Mouse (Mus musculus): Measurements from ENCODE around the gene Atxn1l. TPM values are rescaled to one million over a fixed set of nuclear protein-coding genes. Genes with fewer than 3 reads are reported as not detected.

Gene Atxn1l
- polyA plus RNA-seq, 1 experiment from 2014 or later = 4.0 TPM

DNA sequence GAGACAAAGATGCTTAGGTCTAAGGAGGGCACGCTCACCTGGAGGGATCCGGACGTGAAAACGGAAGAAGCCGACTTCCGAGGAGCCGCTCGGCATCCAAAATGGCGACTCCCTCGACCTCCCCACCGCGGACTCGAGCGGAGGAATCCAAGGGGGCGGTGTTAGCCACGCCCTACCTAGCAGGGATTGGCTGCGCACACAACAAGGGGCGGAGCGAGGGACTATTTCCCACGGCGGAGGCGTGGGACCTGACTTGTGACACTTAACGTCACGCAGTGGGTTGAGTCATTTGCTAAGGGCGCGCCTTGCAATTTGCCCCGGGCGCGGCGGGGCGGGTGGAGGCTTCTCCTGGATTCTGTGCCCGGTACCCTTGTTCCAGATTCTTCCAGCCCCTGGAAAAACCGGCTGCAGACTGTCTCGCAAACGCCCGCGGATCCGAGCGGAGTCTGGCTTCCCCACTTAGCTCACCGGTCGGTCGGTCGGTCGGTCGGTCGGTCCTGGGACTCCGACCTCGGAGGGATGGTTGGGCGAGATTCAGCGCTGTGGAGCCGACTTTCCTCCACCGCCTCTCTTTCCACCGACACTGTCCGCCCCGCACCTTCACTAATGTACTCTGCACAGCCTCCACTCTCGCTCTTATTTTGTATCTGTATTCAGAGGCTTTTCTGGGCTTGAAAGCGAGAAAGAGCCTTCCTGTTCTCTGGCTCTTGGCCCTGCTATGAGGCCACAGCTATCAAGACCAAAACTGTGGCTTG is 44.2 kb downstream of the Atxn1l start, which contains the start of gene Ist1:
Gene Ist1, minus strand, starts transcription at position 115 of the 755 bp plus-strand sequence.
- Histone ChIP-seq H3K4me1 (peaks cover 31% of the 10 kb centered on the region), H3K9ac (peak within 1 kb of the TSS; percentile 96), H3K9me3 (replicated peaks) (no peaks in the 10 kb centered on the region), H3K36me3 (ENCODE audit: poor library complexity, severe bottlenecking) (0 out of 2 replicates have a peak, but pooled peaks cover under 1% of the 10 kb centered on the region), H3K27ac (peak within 1 kb of the TSS; percentile 60), H3K4me2 (peak within 1 kb of the TSS; percentile 84), H3K27me3 (0 out of 2 replicates have a peak, but pooled peaks cover 3% of the 10 kb centered on the region), H3K4me3 (peak within 1 kb of the TSS; percentile 91)
- peak; percentile 99 for ATAC-seq
- WGBS = under 1% methylated on average over 57 of the region's 57 CpGs

DNA sequence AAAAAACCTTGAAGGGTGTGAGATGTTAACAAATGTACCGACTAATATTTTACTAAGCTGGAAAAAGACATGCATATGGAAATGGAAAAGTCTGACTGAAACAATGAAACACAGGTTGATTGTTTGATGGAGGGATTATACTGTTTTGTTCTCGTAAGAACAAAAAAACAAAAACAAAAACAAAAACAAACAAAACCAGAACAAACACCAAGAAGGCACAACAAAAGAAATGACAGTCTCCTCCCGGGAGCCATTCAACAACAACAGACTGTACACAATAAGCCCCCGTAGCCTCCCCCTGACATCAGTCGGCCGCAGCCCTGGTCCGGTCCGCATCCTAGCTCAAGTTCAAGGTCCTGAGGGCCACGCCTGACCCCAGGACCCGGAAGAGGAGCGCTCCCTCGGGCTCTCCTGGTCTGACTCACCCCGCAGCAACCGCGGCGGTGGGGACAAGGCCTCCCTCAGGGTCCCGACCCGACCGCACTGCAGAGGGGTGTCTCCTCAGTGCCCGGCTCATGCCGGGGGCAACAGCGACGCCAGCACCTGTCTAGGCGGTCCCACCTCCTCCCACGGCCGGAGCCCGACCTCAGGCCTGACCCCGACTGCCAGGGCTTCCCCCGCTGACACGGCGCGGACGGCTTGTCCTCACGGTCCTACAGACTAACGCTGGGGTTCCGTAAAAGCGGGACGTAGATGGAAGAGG is 44.9 kb downstream of the Atxn1l start:
- peak; percentile 67 for ATAC-seq
- Histone ChIP-seq H3K27me3 (0 out of 2 replicates have a peak, but pooled peaks cover 3% of the 10 kb centered on the region), H3K4me3 (peak overlapping the region; percentile 91), H3K4me1 (peaks cover 31% of the 10 kb centered on the region), H3K9ac (peak overlapping the region; percentile 96), H3K36me3 (ENCODE audit: poor library complexity, severe bottlenecking) (0 out of 2 replicates have a peak, but pooled peaks cover 4% of the 10 kb centered on the region), H3K27ac (peak overlapping the region; percentile 60), H3K4me2 (peak overlapping the region; percentile 84), H3K9me3 (replicated peaks) (no peaks in the 10 kb centered on the region)
- WGBS = under 1% methylated on average over 38 of the region's 38 CpGs

DNA sequence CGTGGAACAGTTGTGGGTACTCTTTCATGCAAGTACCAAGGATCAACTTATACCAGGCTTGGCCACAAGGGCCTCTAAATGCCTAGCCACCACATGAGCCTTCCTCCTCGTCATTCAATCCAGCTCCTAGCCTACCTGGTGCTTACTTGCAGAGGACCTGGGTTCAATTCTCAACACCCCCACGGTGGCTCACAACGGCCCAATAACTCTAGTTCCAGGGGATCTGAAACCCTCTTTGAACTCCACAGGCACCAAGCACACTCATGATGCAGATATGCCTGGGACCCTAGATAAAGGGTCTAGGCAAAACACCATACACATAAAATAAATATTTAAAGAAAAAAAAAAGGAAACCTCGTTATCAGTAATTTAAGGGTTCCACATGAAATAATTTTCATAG is 45.8 kb downstream of the Atxn1l start:
- no peak for ATAC-seq
- Histone ChIP-seq H3K4me3 (peak overlapping the region; percentile 91), H3K27ac (no peak overlapping the region), H3K36me3 (ENCODE audit: poor library complexity, severe bottlenecking) (0 out of 2 replicates have a peak, but pooled peaks cover 4% of the 10 kb centered on the region), H3K4me1 (peaks cover 31% of the 10 kb centered on the region), H3K9me3 (replicated peaks) (no peaks in the 10 kb centered on the region), H3K9ac (peak overlapping the region; percentile 96), H3K4me2 (peak overlapping the region; percentile 84), H3K27me3 (0 out of 2 replicates have a peak, but pooled peaks cover 3% of the 10 kb centered on the region)
- WGBS = 59% methylated on average over 5 of the region's 5 CpGs

DNA sequence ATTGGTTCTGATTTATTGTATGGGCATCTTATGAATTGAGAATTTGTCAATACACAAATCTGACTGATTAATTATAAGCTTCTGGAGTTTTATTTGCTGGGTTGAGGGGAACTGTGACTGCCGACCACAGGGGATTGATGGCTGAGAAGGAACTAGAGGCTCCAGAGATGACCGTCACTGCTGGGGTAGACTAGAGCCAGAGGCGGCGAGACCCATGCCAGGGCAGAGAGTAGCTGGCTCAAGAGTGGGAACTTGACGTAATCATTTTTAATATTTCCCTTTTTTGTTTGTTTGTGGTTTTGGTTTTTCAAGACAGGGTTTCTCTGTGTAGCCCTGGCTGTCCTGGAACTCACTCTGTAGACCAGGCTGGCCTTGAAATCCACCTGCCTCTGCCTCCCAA is 50.3 kb downstream of the Atxn1l start:
- no peak overlapping the region for H3K4me2 ChIP-seq
- H3K4me1 ChIP-seq = peaks cover 24% of the 10 kb centered on the region
- 97% methylated on average over 5 of the region's 5 CpGs for WGBS
- H3K9me3 ChIP-seq (replicated peaks) = no peaks in the 10 kb centered on the region
- peaks cover 22% of the 10 kb centered on the region for H3K36me3 ChIP-seq (ENCODE audit: poor library complexity, severe bottlenecking)
- H3K27ac ChIP-seq = no peak overlapping the region
- no peak for ATAC-seq
- H3K27me3 ChIP-seq = no peaks in the 10 kb centered on the region
- no peak overlapping the region for H3K4me3 ChIP-seq
- H3K9ac ChIP-seq = no peak overlapping the region

DNA sequence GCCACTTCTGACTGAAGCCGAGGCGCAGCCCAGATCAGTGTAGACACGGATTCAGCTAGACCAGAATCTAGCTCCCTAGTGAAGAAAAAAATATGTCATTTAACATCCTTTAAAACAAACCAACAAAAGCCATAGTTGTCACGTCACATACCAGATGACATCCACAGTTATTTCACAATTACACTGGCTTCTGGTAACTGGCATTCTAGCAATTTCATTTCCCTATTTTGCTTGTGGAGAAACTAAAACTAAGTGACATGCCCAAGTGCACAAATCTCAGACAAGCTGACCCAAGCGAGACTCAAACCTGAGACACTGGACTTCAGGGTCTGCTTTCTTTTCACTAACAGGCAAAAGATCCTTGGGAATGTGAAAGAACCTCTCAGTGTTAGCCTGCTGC is 55.4 kb downstream of the Atxn1l start:
- H3K9ac ChIP-seq = no peak overlapping the region
- H3K4me2 ChIP-seq = no peak overlapping the region
- H3K27me3 ChIP-seq = no peaks in the 10 kb centered on the region
- H3K4me1 ChIP-seq = no peaks in the 10 kb centered on the region
- H3K27ac ChIP-seq = no peak overlapping the region
- no peak overlapping the region for H3K4me3 ChIP-seq
- ATAC-seq = no peak
- no peaks in the 10 kb centered on the region for H3K9me3 ChIP-seq (replicated peaks)
- WGBS = 96% methylated on average over 5 of the region's 5 CpGs
- peaks cover 65% of the 10 kb centered on the region for H3K36me3 ChIP-seq (ENCODE audit: poor library complexity, severe bottlenecking)

DNA sequence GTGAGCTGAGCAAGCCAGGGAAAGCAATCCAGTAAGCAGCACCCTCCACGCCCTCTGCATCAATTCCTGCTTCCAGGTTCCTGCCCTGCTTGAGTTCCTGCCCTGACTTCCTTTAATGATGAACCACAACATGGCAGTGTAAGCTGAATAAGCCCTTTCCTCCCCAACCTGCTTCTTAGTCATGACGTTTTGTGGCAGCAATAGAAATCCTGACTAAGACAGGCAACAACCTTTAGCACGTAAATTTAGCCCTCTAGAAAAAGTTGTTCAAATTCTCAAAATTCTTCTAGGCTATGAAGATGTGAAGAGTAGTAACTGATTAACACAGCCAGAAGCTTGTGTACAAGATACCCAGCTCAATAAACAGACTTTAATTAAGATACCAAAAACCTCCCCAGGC is 56.0 kb downstream of the Atxn1l start:
- Histone ChIP-seq H3K9ac (no peak overlapping the region), H3K4me1 (no peaks in the 10 kb centered on the region), H3K4me3 (no peak overlapping the region), H3K27ac (no peak overlapping the region), H3K9me3 (replicated peaks) (no peaks in the 10 kb centered on the region), H3K36me3 (ENCODE audit: poor library complexity, severe bottlenecking) (peaks cover 71% of the 10 kb centered on the region), H3K4me2 (no peak overlapping the region), H3K27me3 (no peaks in the 10 kb centered on the region)
- no peak for ATAC-seq
- WGBS = 87% methylated on average over 3 of the region's 3 CpGs

Other genes starting within 250 kb of the Atxn1l start
- gene Pmfbp1, start 243.7 kb downstream of the Atxn1l start, polyA plus RNA-seq (2015; fragmentation: Nextera tagmentation; extraction: Ambion mirVana) = 0.32 and 0.44 TPM in 2 replicates
- gene Dhx38, start 171.9 kb downstream of the Atxn1l start, polyA plus RNA-seq (2015; fragmentation: Nextera tagmentation; extraction: Ambion mirVana) = 23.3 and 26.0 TPM in 2 replicates
- 28.1 and 29.8 TPM in 2 replicates for gene Txnl4b, start 171.8 kb downstream of the Atxn1l start, polyA plus RNA-seq (2015; fragmentation: Nextera tagmentation; extraction: Ambion mirVana)
- 0.53 TPM in 1 of 2 replicates, not detected in the other for gene Hp, start 158.6 kb downstream of the Atxn1l start, polyA plus RNA-seq (2015; fragmentation: Nextera tagmentation; extraction: Ambion mirVana)
- gene Dhodh, start 129.1 kb downstream of the Atxn1l start, polyA plus RNA-seq (2015; fragmentation: Nextera tagmentation; extraction: Ambion mirVana) = 33.7 and 37.7 TPM in 2 replicates
- gene Pkd1l3, start 123.2 kb downstream of the Atxn1l start, polyA plus RNA-seq (2015; fragmentation: Nextera tagmentation; extraction: Ambion mirVana) = 0.09 and 0.12 TPM in 2 replicates
- gene Ist1, start 44.5 kb downstream of the Atxn1l start, polyA plus RNA-seq (2015; fragmentation: Nextera tagmentation; extraction: Ambion mirVana) = 165 and 177 TPM in 2 replicates
- 71.3 and 73.1 TPM in 2 replicates for gene Zfp821, start 32.2 kb downstream of the Atxn1l start, polyA plus RNA-seq (2015; fragmentation: Nextera tagmentation; extraction: Ambion mirVana)
- gene Ap1g1, start 40.8 kb upstream of the Atxn1l start, polyA plus RNA-seq (2015; fragmentation: Nextera tagmentation; extraction: Ambion mirVana) = 45.7 and 50.6 TPM in 2 replicates
- 3.1 and 3.4 TPM in 2 replicates for gene Phlpp2, start 130.8 kb upstream of the Atxn1l start, polyA plus RNA-seq (2015; fragmentation: Nextera tagmentation; extraction: Ambion mirVana)
- 1.0 and 1.5 TPM in 2 replicates for gene Marveld3, start 224.5 kb upstream of the Atxn1l start, polyA plus RNA-seq (2015; fragmentation: Nextera tagmentation; extraction: Ambion mirVana)